Mouse (Mus musculus): Measurements from ENCODE around the gene Sema5a.

GRCm38 (mm10) chr15:32245837-32246670 lies 1.4 kb downstream of the Sema5a start:
- TF ChIP-seq POLR2A (IDR thresholded peaks at IDR 0.05; ENCODE audit: control insufficient read depth, extremely low read depth, insufficient read depth, low read length, poor library complexity) (no peak), CTCF (IDR thresholded peaks at IDR 0.05; ENCODE audit: borderline replicate concordance, control insufficient read depth, extremely low read depth, insufficient read depth, low read length, poor library complexity) (no peak)
